Mouse (Mus musculus) cerebellum, postnatal 14 days (tissue): ENCODE data around the gene Defb39.

Experiments used
- DNase-seq, 2 experiments: peaks; one replicate each; pipeline ENCODE4 v3.0.0; 2021; ENCODE audit warnings: mixed read lengths in 2 of 2

Defb39 gene

GRCm38 (mm10) chr8:19064710-19065109 is at the start of gene Defb39:
TSS of gene Defb39 (minus strand) at chr8:19064810.
- no peak for DNase-seq

GRCm38 (mm10) chr8:19066013-19066412 is 1.4 kb upstream of the Defb39 start:
- DNase-seq: no peak

- DNase-seq: no peak
Measured at GRCm38 (mm10) chr8:19062891-19063290, 1.7 kb downstream of the Defb39 start.

- no peak for DNase-seq
Measured at GRCm38 (mm10) chr8:19045242-19045641, 19.4 kb downstream of the Defb39 start.

GRCm38 (mm10) chr8:19026466-19026865 is 38.1 kb downstream of the Defb39 start, which contains the start of gene Defb38:
TSS of gene Defb38 (minus strand) at chr8:19026566.
- DNase-seq: no peak
